Mouse (Mus musculus) megakaryocyte-erythroid progenitor cell, adult 5-6 weeks (primary cell): ENCODE data around the gene Adam30. TPM values are rescaled to one million over a fixed set of nuclear protein-coding genes. Genes with fewer than 3 reads are reported as not detected.

Experiments
- ATAC-seq: replicated peaks from 2 replicates; pipeline ENCODE4 v1.8.0; 2016; ENCODE audit warnings: mild to moderate bottlenecking, inconsistent platforms; ENCODE audit not compliant: severe bottlenecking, poor library complexity, low FRiP score, low TSS enrichment
- total RNA-seq, 2 experiments: library from RNA; stranded (forward) in 1 of 2; stranded (reverse) in 1 of 2; fragments of 200-1000, 215-1000 nt in 1 of 2; fragments of >200 nt in 1 of 2; fragmentation: Nextera tagmentation in 1 of 2; gene quantifications; 2 replicates each; pipeline ENCODE4 v1.2.3; 2014 to 2017

The Adam30 gene
- total RNA-seq, 2 experiments from 2014 or later: 0.09 TPM; not detected in 1

- ATAC-seq: no peak
Measured at GRCm38 (mm10) chr3:98178340-98178739, 17.9 kb downstream of the Adam30 start.

DNA sequence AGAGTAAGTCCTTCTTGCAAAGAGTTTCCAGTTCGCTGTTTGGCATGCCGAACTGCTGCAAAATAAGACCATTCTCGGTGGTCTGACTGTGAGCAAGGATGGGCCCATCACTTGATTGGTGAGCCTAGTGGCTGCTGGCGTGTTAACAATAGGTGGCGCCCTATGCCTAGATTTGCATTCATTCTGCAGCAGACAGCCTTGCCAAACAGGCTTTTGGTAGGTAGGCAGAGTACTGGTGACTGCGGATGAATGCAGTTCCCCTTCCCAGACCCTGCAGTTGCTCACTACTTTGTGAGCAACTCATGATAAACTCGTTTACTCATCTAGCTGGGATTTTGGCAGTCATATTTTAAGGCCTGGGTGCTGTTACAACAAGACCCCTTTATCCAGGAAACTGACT, 20.4 kb downstream of the Adam30 start:
- peak; percentile 74 for ATAC-seq

- ATAC-seq: no peak
Measured at GRCm38 (mm10) chr3:98185163-98185714, 24.8 kb downstream of the Adam30 start.

- no peak for ATAC-seq
Measured at GRCm38 (mm10) chr3:98187777-98188176, 27.3 kb downstream of the Adam30 start.

DNA sequence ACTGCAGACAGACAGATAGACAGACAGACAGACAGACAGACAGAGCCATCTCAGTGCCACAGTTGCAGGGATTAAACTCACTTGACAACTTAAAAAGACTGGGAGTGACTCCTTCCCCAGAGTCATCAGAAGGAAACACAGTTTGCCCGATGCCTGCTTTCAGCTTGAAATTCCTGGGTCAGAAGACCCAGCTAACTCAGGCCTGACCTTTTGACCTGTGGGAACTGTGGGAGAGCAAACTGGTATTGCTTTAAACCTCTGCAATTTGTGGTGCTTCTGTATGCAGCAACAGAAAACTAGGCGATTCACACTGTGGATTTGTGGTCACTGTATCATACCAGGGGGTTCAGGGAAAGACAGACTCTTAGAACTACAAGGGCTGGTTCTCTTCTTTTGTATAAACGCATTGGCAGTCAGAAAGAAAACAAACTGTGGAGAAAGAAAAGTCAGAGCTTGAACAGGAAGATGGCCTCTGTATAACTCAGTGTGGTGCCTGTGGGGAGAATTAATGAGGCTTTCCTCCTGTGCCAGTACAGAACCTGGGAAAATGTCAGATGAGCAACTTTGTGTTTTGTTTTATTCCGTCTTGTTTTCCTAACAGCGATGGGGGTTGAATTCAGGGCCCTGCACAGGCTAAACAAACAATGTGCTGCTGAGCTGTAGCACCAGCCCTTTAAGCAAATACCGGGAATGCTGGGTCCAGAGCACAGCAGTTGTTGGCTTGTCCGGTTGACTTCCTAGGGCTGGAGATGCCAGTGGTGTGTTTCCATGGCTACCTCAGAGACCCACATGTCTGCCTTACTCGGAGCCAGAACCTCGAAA, 37.5 kb downstream of the Adam30 start:
- no peak for ATAC-seq

GRCm38 (mm10) chr3:98199747-98200146, 39.3 kb downstream of the Adam30 start:
- no peak for ATAC-seq

DNA sequence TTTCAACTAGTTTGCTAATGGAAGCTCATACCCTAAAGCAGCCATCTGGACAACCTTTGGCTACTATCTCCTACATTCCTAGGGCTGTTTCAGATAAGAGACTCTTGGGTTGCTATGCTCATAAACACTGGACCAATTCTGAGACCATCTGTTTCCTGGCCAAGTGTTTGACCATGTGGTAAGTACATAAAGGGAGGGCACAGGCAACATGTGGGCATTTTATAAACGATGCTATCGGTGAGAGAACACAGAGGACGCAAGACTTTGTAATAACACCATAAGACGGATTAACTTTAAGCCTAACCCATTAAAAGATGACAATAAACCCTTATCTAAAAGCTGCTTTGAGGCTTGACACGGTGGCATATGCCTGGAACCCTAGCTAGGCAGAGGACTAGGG, 42.9 kb downstream of the Adam30 start:
- peak; percentile 45 for ATAC-seq

- ATAC-seq: no peak
Measured at GRCm38 (mm10) chr3:98206977-98207376, 46.5 kb downstream of the Adam30 start.

DNA sequence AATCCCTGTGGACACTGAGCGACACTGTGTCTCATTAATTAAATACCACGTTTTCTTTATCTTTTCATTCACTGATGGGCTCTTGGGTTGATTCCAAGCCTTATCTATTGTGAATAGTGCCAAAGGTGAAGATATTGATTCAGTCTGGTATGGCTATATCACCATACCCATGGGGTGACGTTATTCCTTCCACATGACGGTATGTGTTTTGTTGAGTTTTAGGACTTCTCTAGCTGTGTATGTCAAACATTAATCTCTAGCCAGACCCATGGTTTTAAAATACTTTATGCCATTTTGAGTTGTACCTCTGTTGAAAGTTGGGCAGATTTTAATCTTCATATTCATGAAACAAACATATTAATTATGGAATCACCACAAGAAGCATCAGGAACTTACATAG, 48.7 kb downstream of the Adam30 start:
- ATAC-seq: 0 out of 2 replicates have a peak, but pooled peaks have one; percentile 45

DNA sequence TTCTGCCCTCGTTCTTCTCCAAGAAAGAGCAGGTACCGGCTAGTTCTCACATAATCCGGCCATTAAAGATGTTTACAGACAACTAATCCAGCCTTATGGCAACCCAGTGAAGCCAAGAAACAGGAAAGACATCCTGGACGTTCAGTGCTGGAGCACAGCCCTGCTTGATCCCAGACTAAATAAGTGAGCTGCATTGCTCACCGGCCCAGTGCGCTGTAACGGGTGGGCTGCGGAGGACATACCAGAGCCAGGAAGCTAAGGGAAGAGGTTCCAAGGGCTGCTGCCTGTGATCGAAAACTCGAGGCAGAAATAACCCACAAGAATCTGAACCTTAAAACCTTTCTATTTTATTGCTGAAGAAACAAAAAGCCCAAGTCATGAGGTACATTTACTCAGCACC, 50.4 kb downstream of the Adam30 start:
- ATAC-seq: no peak

DNA sequence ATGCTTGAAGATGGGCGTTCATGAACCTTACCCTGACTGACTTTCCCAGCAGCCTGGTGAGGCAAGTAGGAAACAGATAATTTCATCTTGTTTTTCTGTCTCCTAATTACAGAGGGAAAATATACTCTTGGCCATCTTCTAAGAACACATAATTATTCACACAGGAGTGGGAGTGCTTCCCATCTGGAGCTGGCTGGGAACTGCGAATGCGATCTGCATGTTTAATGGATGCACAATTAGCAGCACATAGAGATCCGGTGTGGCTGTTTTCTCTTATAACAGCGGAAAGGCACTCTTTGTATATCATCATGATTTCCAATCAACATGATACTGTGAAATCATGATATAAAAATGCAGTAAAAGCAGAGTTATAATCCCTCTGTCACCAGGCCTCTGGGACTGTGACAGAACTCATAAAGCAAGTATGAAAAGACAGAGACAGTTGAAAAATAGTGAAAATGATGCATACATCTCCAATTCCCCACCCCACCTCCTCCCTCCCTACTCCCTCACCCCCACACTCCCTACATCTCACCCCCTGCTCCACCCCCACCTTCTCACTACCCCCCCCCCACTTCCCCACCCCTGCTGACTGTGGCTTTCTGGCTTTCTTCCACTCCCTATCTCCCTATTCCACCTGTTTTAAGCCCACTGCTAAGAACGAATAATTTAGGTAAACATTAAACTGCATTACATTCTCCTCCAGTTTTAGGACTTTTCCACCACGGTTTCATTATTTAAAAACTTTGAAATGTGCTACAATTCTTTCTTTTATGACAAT, 51.1 kb downstream of the Adam30 start:
- peak; percentile 58 for ATAC-seq

Other genes with a start within 250 kb of the Adam30 start
- gene Notch2, start 147.1 kb upstream of the Adam30 start, total RNA-seq (2014; fragmentation: Nextera tagmentation): 36.0 and 55.9 TPM in 2 replicates
- gene Notch2, start 147.1 kb upstream of the Adam30 start, total RNA-seq (2017): 33.4 TPM in 2 replicates
- gene Reg4, start 61.5 kb downstream of the Adam30 start, total RNA-seq (2014; fragmentation: Nextera tagmentation): 0.90 TPM in 1 of 2 replicates, not detected in the other
- not detected in 2 replicates for gene Reg4, start 61.5 kb downstream of the Adam30 start, total RNA-seq (2017)
- gene Hmgcs2, start 119.8 kb downstream of the Adam30 start, total RNA-seq (2014; fragmentation: Nextera tagmentation): 0.79 and 1.5 TPM in 2 replicates
- 0.09 and 1.3 TPM in 2 replicates for gene Hmgcs2, start 119.8 kb downstream of the Adam30 start, total RNA-seq (2017)
- gene Phgdh, start 179.4 kb downstream of the Adam30 start, total RNA-seq (2014; fragmentation: Nextera tagmentation): 83.5 and 118 TPM in 2 replicates
- 222 and 272 TPM in 2 replicates for gene Phgdh, start 179.4 kb downstream of the Adam30 start, total RNA-seq (2017)
- gene Zfp697, start 221.8 kb downstream of the Adam30 start, total RNA-seq (2014; fragmentation: Nextera tagmentation): not detected in 2 replicates
- 0.19 TPM in 1 of 2 replicates, not detected in the other for gene Zfp697, start 221.8 kb downstream of the Adam30 start, total RNA-seq (2017)